Mouse (Mus musculus) lung, embryonic 15.5 days (tissue): ENCODE data around the gene Zscan21. TPM values are rescaled to one million over a fixed set of nuclear protein-coding genes. Genes with fewer than 3 reads are reported as not detected.

Experiments
- ATAC-seq: fragments of 200-750 bp; cut with Nextera tagmentation; 2 replicates; pipeline ENCODE4 v1.8.0; 2017; ENCODE audit warnings: moderate number of reproducible peaks, borderline replicate concordance; ENCODE audit not compliant: low FRiP score, low TSS enrichment; ENCODE audit errors: extremely low read depth
- H3K27ac ChIP-seq: fragments of 300-500 bp; sonication (generic); 2 replicates; pipeline ENCODE4 v1.5.1; 2015; ENCODE audit warnings: moderate library complexity, mild to moderate bottlenecking, inconsistent platforms
- H3K27me3 ChIP-seq: fragments of 300-500 bp; sonication (generic); 2 replicates; pipeline ENCODE4 v1.6.1; 2015; ENCODE audit warnings: inconsistent platforms
- H3K36me3 ChIP-seq: fragments of 300-500 bp; sonication (generic); 2 replicates; pipeline ENCODE4 v1.6.1; 2015; ENCODE audit warnings: inconsistent platforms
- H3K4me1 ChIP-seq: fragments of 300-500 bp; sonication (generic); 2 replicates; pipeline ENCODE4 v1.6.1; 2015; ENCODE audit warnings: inconsistent platforms
- H3K4me2 ChIP-seq: fragments of 300-500 bp; sonication (generic); 2 replicates; pipeline ENCODE4 v1.6.1; 2015; ENCODE audit warnings: inconsistent platforms, mild to moderate bottlenecking, moderate library complexity
- H3K4me3 ChIP-seq: fragments of 300-500 bp; sonication (generic); 2 replicates; pipeline ENCODE4 v1.5.1; 2015; ENCODE audit warnings: mild to moderate bottlenecking, inconsistent platforms
- H3K9ac ChIP-seq: fragments of 300-500 bp; sonication (generic); 2 replicates; pipeline ENCODE4 v1.6.1; 2015; ENCODE audit warnings: inconsistent platforms
- H3K9me3 ChIP-seq: fragments of 300-500 bp; sonication (generic); 2 replicates; pipeline ENCODE4 v1.6.1; 2016; ENCODE audit warnings: inconsistent platforms
- WGBS: fragments of 180-500 bp; shearing (Covaris S2); methylation state at CpG from one replicate; pipeline ENCODE4 v1.1.7; 2015; 5-methylcytosine and 5-hydroxymethylcytosine counted together
- polyA plus RNA-seq: library from polyadenylated mRNA; unstranded; fragments of >200 nt; fragmentation: Nextera tagmentation; extraction: Ambion mirVana; gene quantifications from 2 replicates; pipeline ENCODE4 v1.2.1, GENCODE M21; 2015

Gene Zscan21
- polyA plus RNA-seq: 61.3 and 66.3 TPM in 2 replicates

GRCm38 (mm10) chr5:138116255-138117198, at the start of gene Zscan21:
TSS of gene Zscan21 (plus strand) at chr5:138116903.
- Histone ChIP-seq H3K9me3 (no peaks in the 10 kb centered on the region), H3K36me3 (peaks cover 13% of the 10 kb centered on the region; the same call in 1 of the 2 replicates), H3K27ac (peak within 1 kb of the TSS; percentile 96), H3K4me1 (peaks cover 11% of the 10 kb centered on the region), H3K27me3 (no peaks in the 10 kb centered on the region), H3K4me3 (peak within 1 kb of the TSS; percentile 86), H3K9ac (peak within 1 kb of the TSS; percentile 74), H3K4me2 (peak within 1 kb of the TSS; percentile 65)
- ATAC-seq: peak; percentile 95
- WGBS: 6% methylated on average over 38 of the region's 38 CpGs

DNA sequence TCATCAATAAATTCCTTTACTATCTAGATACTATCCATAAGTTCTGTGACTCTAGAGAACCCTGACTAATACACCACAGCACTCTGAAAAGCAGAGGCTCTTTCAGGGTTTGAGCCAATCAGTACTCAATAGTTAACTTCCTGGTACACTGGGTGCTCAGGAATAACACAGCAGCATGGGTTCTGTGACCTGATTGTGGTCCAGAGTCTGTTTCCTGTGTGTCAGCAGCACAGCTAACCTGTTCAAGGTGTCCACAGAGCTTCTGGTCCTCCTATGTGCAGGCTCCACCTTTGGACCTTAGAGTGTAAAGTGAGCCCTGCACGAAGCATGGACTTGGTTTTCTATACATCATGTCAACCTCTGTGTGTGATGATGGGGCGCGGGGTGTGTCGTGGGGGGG, 42.9 kb upstream of the Zscan21 start:
- Histone ChIP-seq H3K9ac (no peak overlapping the region), H3K4me1 (no peaks in the 10 kb centered on the region), H3K9me3 (no peaks in the 10 kb centered on the region), H3K4me2 (no peak overlapping the region), H3K27ac (no peak overlapping the region), H3K4me3 (no peak overlapping the region), H3K36me3 (no peaks in the 10 kb centered on the region), H3K27me3 (no peaks in the 10 kb centered on the region)
- no peak for ATAC-seq
- 75% methylated on average over 4 of the region's 4 CpGs for WGBS

- H3K36me3 ChIP-seq: no peaks in the 10 kb centered on the region
- WGBS: 60% methylated on average over 3 of the region's 3 CpGs
- H3K4me1 ChIP-seq: no peaks in the 10 kb centered on the region
- H3K4me3 ChIP-seq: no peak overlapping the region
- no peak overlapping the region for H3K27ac ChIP-seq
- no peak overlapping the region for H3K4me2 ChIP-seq
- no peaks in the 10 kb centered on the region for H3K27me3 ChIP-seq
- no peak for ATAC-seq
- H3K9ac ChIP-seq: no peak overlapping the region
- H3K9me3 ChIP-seq: no peaks in the 10 kb centered on the region
Observed at GRCm38 (mm10) chr5:138075684-138076083, 41.0 kb upstream of the Zscan21 start.

DNA sequence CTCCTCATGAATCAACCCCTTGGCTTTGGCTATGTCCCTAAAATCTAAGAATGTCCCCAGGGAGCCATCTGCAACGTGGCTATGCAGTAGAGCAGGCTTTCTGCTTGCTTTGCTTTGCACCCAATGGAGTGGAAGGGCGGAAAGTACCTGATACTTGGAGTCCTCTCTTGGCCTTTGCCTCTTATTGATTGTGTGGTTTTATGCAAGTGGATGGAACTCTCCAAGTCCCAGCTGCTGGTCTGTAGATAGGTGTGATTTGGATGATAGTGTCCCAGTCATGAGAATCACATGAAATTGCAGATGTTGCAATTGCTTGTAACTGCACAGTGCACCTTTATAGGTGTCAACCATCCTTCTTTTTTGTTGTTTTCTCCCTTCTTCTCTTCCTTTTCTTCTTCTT, 40.6 kb upstream of the Zscan21 start:
- H3K4me2 ChIP-seq: no peak overlapping the region
- H3K36me3 ChIP-seq: no peaks in the 10 kb centered on the region
- WGBS: 56% methylated on average over 2 of the region's 2 CpGs
- no peak for ATAC-seq
- H3K9me3 ChIP-seq: no peaks in the 10 kb centered on the region
- H3K4me1 ChIP-seq: no peaks in the 10 kb centered on the region
- H3K27me3 ChIP-seq: no peaks in the 10 kb centered on the region
- H3K27ac ChIP-seq: no peak overlapping the region
- H3K4me3 ChIP-seq: no peak overlapping the region
- no peak overlapping the region for H3K9ac ChIP-seq

GRCm38 (mm10) chr5:138080456-138080855, 36.2 kb upstream of the Zscan21 start:
- Histone ChIP-seq H3K9ac (no peak overlapping the region), H3K4me3 (no peak overlapping the region), H3K27ac (no peak overlapping the region), H3K27me3 (no peaks in the 10 kb centered on the region), H3K9me3 (no peaks in the 10 kb centered on the region), H3K4me2 (no peak overlapping the region), H3K36me3 (no peaks in the 10 kb centered on the region), H3K4me1 (no peaks in the 10 kb centered on the region)
- ATAC-seq: no peak
- 84% methylated on average over 5 of the region's 5 CpGs for WGBS

DNA sequence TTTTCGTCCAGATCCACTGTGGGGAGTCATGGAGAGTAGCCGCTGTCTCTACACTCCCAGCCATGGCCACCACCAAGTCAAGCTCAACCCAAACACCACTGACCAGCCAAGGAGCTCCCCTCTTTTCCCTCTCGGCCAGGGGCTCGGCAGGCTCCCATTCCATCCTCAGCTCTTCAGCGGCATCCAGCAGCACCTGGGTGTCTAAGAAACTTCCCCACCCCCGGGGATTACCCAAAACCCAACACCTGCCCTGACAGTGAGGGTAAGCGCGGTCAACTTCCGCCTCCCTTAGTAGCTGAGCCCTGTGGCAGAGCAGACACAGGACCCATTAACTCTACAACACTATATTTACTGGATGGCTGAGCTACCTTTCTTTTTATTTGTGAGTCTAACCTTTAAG, 35.3 kb upstream of the Zscan21 start:
- H3K9me3 ChIP-seq: no peaks in the 10 kb centered on the region
- no peaks in the 10 kb centered on the region for H3K27me3 ChIP-seq
- ATAC-seq: no peak
- H3K4me2 ChIP-seq: no peak overlapping the region
- no peaks in the 10 kb centered on the region for H3K36me3 ChIP-seq
- no peak overlapping the region for H3K4me3 ChIP-seq
- H3K27ac ChIP-seq: no peak overlapping the region
- peaks cover 3% of the 10 kb centered on the region; the same call in 1 of the 2 replicates for H3K4me1 ChIP-seq
- H3K9ac ChIP-seq: no peak overlapping the region
- 72% methylated on average over 9 of the region's 9 CpGs for WGBS

DNA sequence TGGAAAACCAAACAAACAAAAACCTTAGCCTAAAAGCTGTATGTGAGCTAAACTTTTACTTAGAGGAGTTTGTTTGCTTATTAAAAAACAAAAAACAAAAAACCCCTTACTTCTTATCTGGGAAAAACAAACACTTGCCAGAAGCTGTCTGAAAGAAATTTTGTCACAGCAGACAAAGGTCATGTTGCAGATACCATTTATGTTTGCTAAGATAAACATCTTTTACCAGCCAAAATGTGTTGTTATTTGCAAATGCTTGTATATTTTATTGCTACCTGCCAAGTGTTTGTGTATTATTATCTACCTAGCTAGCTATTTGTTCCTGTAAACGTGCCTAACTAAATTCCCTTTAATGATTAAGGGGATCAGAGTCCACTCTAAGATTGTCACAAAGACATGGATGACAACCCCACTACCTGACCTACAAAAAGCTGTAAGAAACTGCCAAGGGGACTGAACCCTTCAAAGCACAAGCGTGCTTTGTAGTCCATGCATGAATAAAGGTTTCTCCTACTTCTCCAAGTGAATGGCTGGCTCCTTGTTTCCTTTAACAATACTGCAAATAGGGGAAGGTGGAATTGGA, 33.3 kb upstream of the Zscan21 start:
- no peaks in the 10 kb centered on the region for H3K9me3 ChIP-seq

DNA sequence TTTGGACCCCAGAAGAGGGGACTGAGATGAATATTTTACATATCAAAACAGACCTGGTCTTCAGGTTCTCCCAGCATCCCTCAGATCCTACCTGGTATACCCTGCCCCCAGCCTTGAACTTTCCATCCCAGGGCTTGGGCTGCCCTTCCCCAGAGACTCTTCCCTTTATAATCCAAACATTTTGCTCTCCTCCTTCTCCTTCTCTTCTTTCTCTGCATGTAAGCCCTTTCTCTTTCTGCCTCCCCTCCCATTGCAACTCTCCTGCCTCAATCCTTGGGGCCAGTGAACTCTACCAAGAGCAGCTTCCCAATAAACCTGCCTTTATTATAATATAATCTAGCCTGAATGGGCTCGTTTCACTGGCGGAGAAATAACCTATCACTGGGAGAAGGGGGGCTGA, 32.8 kb upstream of the Zscan21 start:
- Histone ChIP-seq H3K36me3 (0 out of 2 replicates have a peak, but pooled peaks cover 6% of the 10 kb centered on the region), H3K9ac (no peak overlapping the region), H3K4me2 (no peak overlapping the region), H3K27ac (no peak overlapping the region), H3K4me1 (peaks cover 14% of the 10 kb centered on the region), H3K27me3 (no peaks in the 10 kb centered on the region), H3K9me3 (no peaks in the 10 kb centered on the region), H3K4me3 (no peak overlapping the region)
- WGBS: 91% methylated on average over 2 of the region's 2 CpGs
- ATAC-seq: no peak

More for the DNA sequence above, 33.3 kb upstream of the Zscan21 start:
- H3K9ac ChIP-seq: no peak overlapping the region
- H3K4me1 ChIP-seq: peaks cover 9% of the 10 kb centered on the region
- H3K4me2 ChIP-seq: no peak overlapping the region
- 0 out of 2 replicates have a peak, but pooled peaks cover 5% of the 10 kb centered on the region for H3K36me3 ChIP-seq
- no peaks in the 10 kb centered on the region for H3K27me3 ChIP-seq
- H3K27ac ChIP-seq: no peak overlapping the region
- no peak overlapping the region for H3K4me3 ChIP-seq
- WGBS: 53% methylated on average over 2 of the region's 2 CpGs
- no peak for ATAC-seq

DNA sequence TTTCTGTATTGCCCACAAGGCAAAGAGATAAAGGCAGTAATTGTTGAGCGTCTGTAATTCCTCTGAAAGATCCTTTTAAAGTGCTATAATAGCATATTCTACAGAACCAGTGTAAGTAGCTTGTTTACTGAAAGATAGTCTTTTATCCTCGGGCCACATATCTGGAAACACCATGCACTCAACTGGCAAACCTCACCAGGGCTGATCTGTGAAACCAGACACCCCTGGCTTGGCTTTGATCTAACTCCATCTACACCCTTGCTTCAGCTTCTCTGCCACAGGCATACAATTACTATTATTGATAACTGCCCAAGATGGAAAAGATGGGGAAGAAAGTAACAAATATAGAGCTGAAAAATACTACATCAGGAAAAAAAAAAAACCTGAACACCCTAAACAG, 32.2 kb upstream of the Zscan21 start:
- no peaks in the 10 kb centered on the region for H3K9me3 ChIP-seq
- ATAC-seq: no peak
- H3K4me1 ChIP-seq: peaks cover 15% of the 10 kb centered on the region
- H3K4me3 ChIP-seq: peak overlapping the region; percentile 99
- no peak overlapping the region; the same call in 1 of the 2 replicates for H3K9ac ChIP-seq
- no peaks in the 10 kb centered on the region for H3K27me3 ChIP-seq
- H3K4me2 ChIP-seq: peak overlapping the region; percentile 65
- WGBS: 46% methylated on average over 2 of the region's 2 CpGs
- H3K27ac ChIP-seq: no peak overlapping the region
- H3K36me3 ChIP-seq: 0 out of 2 replicates have a peak, but pooled peaks cover 6% of the 10 kb centered on the region

GRCm38 (mm10) chr5:138084996-138085395, 31.7 kb upstream of the Zscan21 start, which contains the start of gene Zkscan1:
TSS of gene Zkscan1 (plus strand) at chr5:138085084.
- WGBS: under 1% methylated on average over 27 of the region's 27 CpGs
- peak; percentile 93 for ATAC-seq
- peak within 1 kb of the TSS; percentile 99 for H3K4me3 ChIP-seq
- peak within 1 kb of the TSS; percentile 82 for H3K27ac ChIP-seq
- peak within 1 kb of the TSS; percentile 100 for H3K9ac ChIP-seq
- 0 out of 2 replicates have a peak, but pooled peaks cover 6% of the 10 kb centered on the region for H3K36me3 ChIP-seq
- peak within 1 kb of the TSS; percentile 65 for H3K4me2 ChIP-seq
- no peaks in the 10 kb centered on the region for H3K27me3 ChIP-seq
- no peaks in the 10 kb centered on the region for H3K9me3 ChIP-seq
- peaks cover 15% of the 10 kb centered on the region for H3K4me1 ChIP-seq

- Histone ChIP-seq H3K9me3 (no peaks in the 10 kb centered on the region), H3K4me1 (peaks cover 15% of the 10 kb centered on the region), H3K9ac (peak overlapping the region; percentile 100), H3K27me3 (no peaks in the 10 kb centered on the region), H3K4me3 (peak overlapping the region; percentile 99), H3K4me2 (peak overlapping the region; percentile 65), H3K27ac (peak overlapping the region; percentile 82), H3K36me3 (0 out of 2 replicates have a peak, but pooled peaks cover 6% of the 10 kb centered on the region)
- under 1% methylated on average over 18 of the region's 18 CpGs for WGBS
- no peak for ATAC-seq
Observed at GRCm38 (mm10) chr5:138085421-138085911, 31.2 kb upstream of the Zscan21 start.
